Mouse (Mus musculus) frontal cortex, adult (tissue): ENCODE results near the gene Bcs1l.

Experiments
- ATAC-seq: cut with Nextera tagmentation; 2 replicates; pipeline ENCODE4 v1.9.2; 2017; ENCODE audit warnings: mild to moderate bottlenecking, moderate library complexity, mixed read lengths; ENCODE audit not compliant: low TSS enrichment

Gene Bcs1l

GRCm38 (mm10) chr1:74587773-74588445 is at the start of gene Bcs1l, which contains the start of gene Zfp142:
Gene Bcs1l, plus strand, starts transcription at chr1:74588289.
Gene Zfp142, minus strand, starts transcription at chr1:74588246.
- peak; percentile 90 for ATAC-seq

GRCm38 (mm10) chr1:74538650-74539049 is 49.4 kb upstream of the Bcs1l start:
- ATAC-seq, result no peak

- ATAC-seq, result peak; percentile 90
These were observed 45.6 kb upstream of the Bcs1l start, which contains the start of gene Plcd4 for GRCm38 (mm10) chr1:74542451-74542961. Gene Plcd4, plus strand, starts transcription at chr1:74542888.

- no peak for ATAC-seq
These were observed 43.9 kb upstream of the Bcs1l start, which contains the start of gene Usp37 for GRCm38 (mm10) chr1:74544184-74544583. Gene Usp37, minus strand, starts transcription at chr1:74544284.

GRCm38 (mm10) chr1:74559061-74559460 is 29.0 kb upstream of the Bcs1l start:
- no peak for ATAC-seq

GRCm38 (mm10) chr1:74565834-74566233 is 22.3 kb upstream of the Bcs1l start:
- no peak for ATAC-seq

GRCm38 (mm10) chr1:74569739-74570719 is 18.1 kb upstream of the Bcs1l start:
- peak; percentile 29; the same call in 1 of the 2 replicates for ATAC-seq

- ATAC-seq, result no peak
These were observed 5.5 kb upstream of the Bcs1l start for GRCm38 (mm10) chr1:74582621-74583020.

- no peak for ATAC-seq
These were observed 3.3 kb upstream of the Bcs1l start for GRCm38 (mm10) chr1:74584616-74585398.

- ATAC-seq, result peak; percentile 43
These were observed 786 bp upstream of the Bcs1l start for GRCm38 (mm10) chr1:74587233-74587772.

- ATAC-seq, result no peak
These were observed 6.3 kb downstream of the Bcs1l start for GRCm38 (mm10) chr1:74594434-74594833.

GRCm38 (mm10) chr1:74600501-74601266 is 12.6 kb downstream of the Bcs1l start:
- ATAC-seq, result peak; percentile 72

- peak; percentile 97 for ATAC-seq
These were observed 13.3 kb downstream of the Bcs1l start, which contains the start of the genes Rnf25 and Stk36 for GRCm38 (mm10) chr1:74601267-74601962. Gene Rnf25, minus strand, starts transcription at chr1:74601397. Gene Stk36, plus strand, starts transcription at chr1:74601445.

GRCm38 (mm10) chr1:74624183-74624582 is 36.1 kb downstream of the Bcs1l start:
- ATAC-seq, result no peak

GRCm38 (mm10) chr1:74626076-74626475 is 38.0 kb downstream of the Bcs1l start:
- no peak for ATAC-seq

- no peak for ATAC-seq
These were observed 39.9 kb downstream of the Bcs1l start for GRCm38 (mm10) chr1:74628001-74628400.

- no peak for ATAC-seq
These were observed 44.6 kb downstream of the Bcs1l start for GRCm38 (mm10) chr1:74632734-74633133.
